Mouse (Mus musculus): ENCODE data around the gene Osbpl5. TPM values are rescaled to one million over a fixed set of nuclear protein-coding genes. Genes with fewer than 3 reads are reported as not detected.

Osbpl5 gene
- polyA plus RNA-seq (2014; fragmentation: Illumina TruSeq; extraction: RNeasy Lipid Tissue Mini Kit (QIAGEN cat#74804); ENCODE audit: low read depth, low replicate concordance): 2.7 TPM

GRCm38 (mm10) chr7:143756125-143757026 lies at the start of gene Osbpl5:
Osbpl5 (minus strand) TSS chr7:143756985.

GRCm38 (mm10) chr7:143783996-143784829 lies 27.4 kb upstream of the Osbpl5 start, which contains the start of gene Mrgpre:
Mrgpre (minus strand) TSS chr7:143784500.

DNA sequence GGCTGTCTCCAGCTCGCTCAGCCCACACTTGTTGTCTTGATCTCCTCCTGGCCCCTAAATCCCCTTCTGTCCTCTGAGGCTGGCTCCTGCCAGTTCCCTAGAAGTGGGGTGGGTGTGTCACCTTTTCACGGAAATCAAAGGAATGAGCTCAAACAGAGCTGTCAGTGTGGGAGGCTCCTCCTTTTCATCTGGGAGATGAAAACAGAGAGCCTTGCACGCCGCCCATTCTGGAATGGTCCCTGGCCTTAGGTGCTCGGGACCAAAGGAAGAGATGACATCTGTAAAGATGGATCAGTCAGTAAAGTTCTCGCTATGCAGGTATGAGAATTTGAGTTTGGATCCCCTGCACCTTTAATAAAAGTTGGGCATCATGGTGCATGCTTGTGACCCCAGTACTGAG lies 10.1 kb upstream of the Osbpl5 start, which contains the start of gene Mrgprg:
Gene Mrgprg (minus strand): TSS at position 101 of the 400 bp plus-strand sequence.

GRCm38 (mm10) chr7:143685359-143686067 lies 71.3 kb downstream of the Osbpl5 start, which contains the start of gene Tnfrsf23:
Tnfrsf23 (minus strand) TSS chr7:143685872.

GRCm38 (mm10) chr7:143649034-143649768 lies 107.6 kb downstream of the Osbpl5 start, which contains the start of gene Tnfrsf22:
Tnfrsf22 (minus strand) TSS chr7:143649661.

Other genes starting within 250 kb of the Osbpl5 start
- 77.7 TPM for gene Nap1l4, start 207.9 kb downstream of the Osbpl5 start, polyA plus RNA-seq (2014; fragmentation: Illumina TruSeq; extraction: RNeasy Lipid Tissue Mini Kit (QIAGEN cat#74804); ENCODE audit: low read depth, low replicate concordance)
- 9.5 TPM for gene Cars, start 156.9 kb downstream of the Osbpl5 start, polyA plus RNA-seq (2014; fragmentation: Illumina TruSeq; extraction: RNeasy Lipid Tissue Mini Kit (QIAGEN cat#74804); ENCODE audit: low read depth, low replicate concordance)
- 2.2 TPM for gene Tnfrsf26, start 128.3 kb downstream of the Osbpl5 start, polyA plus RNA-seq (2014; fragmentation: Illumina TruSeq; extraction: RNeasy Lipid Tissue Mini Kit (QIAGEN cat#74804); ENCODE audit: low read depth, low replicate concordance)
- gene Tnfrsf22, start 107.3 kb downstream of the Osbpl5 start, polyA plus RNA-seq (2014; fragmentation: Illumina TruSeq; extraction: RNeasy Lipid Tissue Mini Kit (QIAGEN cat#74804); ENCODE audit: low read depth, low replicate concordance): 4.8 TPM
- 4.2 TPM for gene Tnfrsf23, start 71.1 kb downstream of the Osbpl5 start, polyA plus RNA-seq (2014; fragmentation: Illumina TruSeq; extraction: RNeasy Lipid Tissue Mini Kit (QIAGEN cat#74804); ENCODE audit: low read depth, low replicate concordance)
- not detected for gene Mrgprg, start 10.0 kb upstream of the Osbpl5 start, polyA plus RNA-seq (2014; fragmentation: Illumina TruSeq; extraction: RNeasy Lipid Tissue Mini Kit (QIAGEN cat#74804); ENCODE audit: low read depth, low replicate concordance)
- 0.44 TPM for gene Mrgpre, start 27.5 kb upstream of the Osbpl5 start, polyA plus RNA-seq (2014; fragmentation: Illumina TruSeq; extraction: RNeasy Lipid Tissue Mini Kit (QIAGEN cat#74804); ENCODE audit: low read depth, low replicate concordance)
- 19.6 TPM for gene Nadsyn1, start 65.9 kb upstream of the Osbpl5 start, polyA plus RNA-seq (2014; fragmentation: Illumina TruSeq; extraction: RNeasy Lipid Tissue Mini Kit (QIAGEN cat#74804); ENCODE audit: low read depth, low replicate concordance)
- gene Dhcr7, start 66.2 kb upstream of the Osbpl5 start, polyA plus RNA-seq (2014; fragmentation: Illumina TruSeq; extraction: RNeasy Lipid Tissue Mini Kit (QIAGEN cat#74804); ENCODE audit: low read depth, low replicate concordance): 5.9 TPM
- gene Gm498, start 109.9 kb upstream of the Osbpl5 start, polyA plus RNA-seq (2014; fragmentation: Illumina TruSeq; extraction: RNeasy Lipid Tissue Mini Kit (QIAGEN cat#74804); ENCODE audit: low read depth, low replicate concordance): not detected
- 8.6 TPM for gene Shank2, start 244.9 kb upstream of the Osbpl5 start, polyA plus RNA-seq (2014; fragmentation: Illumina TruSeq; extraction: RNeasy Lipid Tissue Mini Kit (QIAGEN cat#74804); ENCODE audit: low read depth, low replicate concordance)